Mouse (Mus musculus) G1E-ER4 (cell line): Measurements from ENCODE around the gene Dtx3. TPM values are rescaled to one million over a fixed set of nuclear protein-coding genes. Genes with fewer than 3 reads are reported as not detected.

Experiments used
- GATA1 ChIP-seq: IDR thresholded peaks from one replicate; pipeline ENCODE4 v1.8.0; 2012; ENCODE audit warnings: low read length, inconsistent platforms
- polyA plus RNA-seq: library from polyadenylated mRNA; stranded (reverse); fragments of >175 nt; gene quantifications from 2 replicates; pipeline ENCODE4 v1.2.3, GENCODE M21; 2012

Dtx3 gene
- polyA plus RNA-seq, 1 experiment, result 155 TPM

DNA sequence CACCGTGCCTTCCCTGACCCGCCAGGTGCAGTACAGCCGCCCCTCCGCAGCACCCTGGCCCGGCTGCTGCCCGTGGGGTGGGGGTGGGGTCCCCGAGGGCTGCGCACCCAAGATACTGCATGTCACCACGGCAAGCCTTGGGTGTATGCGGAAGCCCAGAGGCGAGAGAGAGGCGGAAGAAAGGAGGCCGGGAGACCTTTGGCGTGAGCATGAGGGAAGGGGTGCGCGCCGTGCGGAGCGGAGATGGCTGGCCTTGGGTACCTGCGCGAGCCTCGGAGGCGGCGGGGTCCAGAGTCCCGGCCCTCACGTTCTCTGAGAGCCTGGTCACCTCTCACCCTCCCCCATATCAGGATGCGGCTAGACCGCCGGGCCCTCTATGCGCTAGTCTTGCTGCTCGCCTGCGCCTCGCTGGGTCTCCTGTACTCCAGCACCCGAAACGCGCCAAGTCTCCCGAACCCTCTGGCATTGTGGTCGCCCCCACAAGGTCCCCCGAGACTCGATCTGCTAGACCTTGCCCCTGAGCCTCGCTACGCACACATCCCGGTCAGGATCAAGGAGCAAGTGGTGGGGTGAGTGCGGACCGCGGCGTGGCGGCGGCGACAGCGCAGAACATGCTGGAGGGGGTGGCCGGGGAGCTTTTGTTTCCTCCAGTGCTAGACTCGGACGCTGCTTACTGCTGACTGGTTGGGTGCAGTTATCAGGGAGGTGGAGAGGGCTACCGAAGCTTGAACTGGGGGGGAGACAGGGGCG, 29.7 kb downstream of the Dtx3 start:
- no peak for TF ChIP-seq GATA1

DNA sequence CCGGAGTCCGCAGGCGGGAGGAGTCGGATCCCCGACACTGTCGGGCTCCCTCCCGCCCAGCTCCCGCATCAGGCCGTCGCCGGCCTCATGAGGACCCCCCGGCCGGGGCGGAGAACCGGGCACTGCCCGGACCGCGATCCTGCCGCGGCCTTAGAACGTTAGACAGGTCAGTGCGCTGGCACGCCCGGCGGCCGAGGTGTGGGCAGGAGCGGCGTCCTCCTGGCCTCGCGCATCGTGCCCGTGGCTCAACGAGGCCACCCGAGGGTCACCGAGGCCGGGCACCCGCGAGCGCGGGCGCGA, 30.2 kb downstream of the Dtx3 start:
- TF ChIP-seq GATA1, result no peak

DNA sequence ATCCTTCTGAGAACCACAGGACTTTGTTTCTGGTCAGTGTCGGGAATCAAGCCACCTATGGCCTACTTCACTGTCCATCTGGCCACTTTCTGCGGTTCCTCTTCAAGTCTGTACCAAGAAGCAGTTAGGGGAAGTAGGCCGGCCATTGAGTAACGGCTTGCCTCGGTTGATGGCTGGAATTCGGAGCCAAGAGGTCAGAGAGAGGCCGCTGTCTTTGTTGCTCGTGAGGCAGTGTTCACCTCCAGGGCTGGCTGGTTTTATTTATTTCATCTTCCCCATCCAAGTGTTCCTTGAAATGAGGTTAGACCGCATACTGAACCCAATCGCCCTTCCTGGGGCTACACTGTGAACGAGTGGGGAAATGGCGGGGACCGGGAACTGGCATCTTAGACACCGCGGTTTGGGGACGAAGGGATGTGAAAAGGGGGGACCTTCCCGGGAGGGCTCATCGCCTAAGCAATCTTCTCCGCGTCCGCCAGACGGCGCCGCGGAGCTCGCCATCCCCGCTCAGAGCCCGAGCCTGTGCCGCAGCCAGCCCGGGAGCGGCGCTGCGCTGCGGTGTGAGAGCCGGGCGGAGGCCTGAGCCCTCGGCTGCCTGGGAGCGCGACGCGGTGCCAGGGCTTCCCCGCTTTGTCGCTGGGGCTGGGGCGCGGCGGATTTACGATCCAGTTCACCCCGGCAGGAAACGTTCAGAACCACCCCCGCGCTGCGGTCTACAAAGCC, 30.7 kb downstream of the Dtx3 start, which contains the start of gene B4galnt1:
Gene B4galnt1 (plus strand): TSS at position 595 of the 723 bp plus-strand sequence.
- TF ChIP-seq GATA1, result no peak

DNA sequence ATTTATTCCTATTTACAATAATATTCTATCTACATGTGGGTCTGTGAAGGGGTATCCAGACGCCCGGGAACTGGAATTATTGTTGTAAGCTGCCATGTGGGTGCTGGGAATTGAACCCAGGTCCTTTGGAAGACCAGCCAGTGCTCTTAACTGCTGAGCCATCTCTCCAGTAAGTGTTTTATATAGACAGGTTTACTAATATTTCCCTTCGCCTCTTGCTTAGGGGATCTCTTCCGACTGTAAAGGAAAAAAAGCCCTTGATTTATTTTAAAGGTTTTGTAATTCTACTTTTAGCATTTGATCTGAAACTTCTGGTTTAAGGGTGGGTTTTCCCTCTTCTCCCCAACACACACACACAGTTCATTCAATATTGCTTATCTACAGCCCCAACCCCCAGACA, 31.3 kb downstream of the Dtx3 start:
- TF ChIP-seq GATA1, result no peak

DNA sequence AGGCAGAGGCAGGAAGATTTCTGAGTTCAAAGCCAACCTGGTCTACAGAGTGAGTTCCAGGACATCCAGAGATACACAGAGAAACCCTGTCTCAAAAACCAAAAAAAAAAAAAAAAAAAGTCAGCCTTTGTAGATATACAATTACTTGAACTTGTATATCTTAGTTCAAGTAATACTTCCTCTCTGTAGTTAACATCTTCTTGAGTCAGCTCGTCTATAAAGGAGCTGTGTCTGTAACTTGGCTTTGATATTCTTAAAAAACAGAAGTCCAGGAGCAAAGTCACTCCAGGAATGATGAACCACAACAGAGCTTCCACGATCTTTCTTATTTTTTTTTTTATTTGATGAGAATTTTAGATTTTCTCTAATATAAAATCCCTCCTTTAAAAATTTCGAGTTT, 34.8 kb downstream of the Dtx3 start:
- TF ChIP-seq GATA1, result no peak

DNA sequence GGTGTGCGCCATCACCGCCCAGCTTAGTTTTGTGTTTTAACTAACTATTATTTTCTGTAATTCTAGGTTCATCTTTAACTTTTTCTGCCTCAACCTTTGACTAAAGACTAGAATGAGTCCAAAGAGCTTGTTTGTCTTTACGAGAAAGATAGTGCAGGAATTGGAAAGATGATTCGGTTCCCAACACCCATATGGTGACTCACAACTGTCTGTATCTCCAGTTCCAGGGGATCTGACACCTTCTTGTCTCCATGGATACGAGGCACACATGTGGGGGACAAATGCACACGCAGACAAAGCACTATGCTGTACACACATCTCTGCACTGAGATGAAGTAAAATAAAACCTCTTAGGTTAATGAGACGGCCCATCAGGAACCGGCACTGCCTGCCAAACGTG, 35.4 kb downstream of the Dtx3 start:
- TF ChIP-seq GATA1, result no peak

DNA sequence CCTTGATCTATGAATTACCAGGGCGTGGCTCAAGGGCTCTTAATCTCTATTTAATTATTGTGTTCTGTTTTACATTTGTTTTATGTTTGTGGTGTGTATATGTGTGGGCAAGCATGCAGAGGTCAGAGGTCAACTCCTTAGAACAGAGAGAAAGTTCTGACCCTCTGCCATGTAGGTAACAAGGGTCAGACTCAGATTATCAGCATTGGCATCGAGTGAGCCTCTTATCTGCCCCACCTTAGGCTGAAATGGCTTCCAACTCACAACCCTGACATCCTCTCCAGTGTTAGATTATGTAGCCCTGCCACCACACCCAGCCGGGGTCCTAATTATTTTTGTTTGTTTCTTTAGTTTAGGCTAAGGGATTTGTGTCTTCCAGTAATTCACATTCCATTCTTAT, 37.1 kb downstream of the Dtx3 start:
- no peak for TF ChIP-seq GATA1

DNA sequence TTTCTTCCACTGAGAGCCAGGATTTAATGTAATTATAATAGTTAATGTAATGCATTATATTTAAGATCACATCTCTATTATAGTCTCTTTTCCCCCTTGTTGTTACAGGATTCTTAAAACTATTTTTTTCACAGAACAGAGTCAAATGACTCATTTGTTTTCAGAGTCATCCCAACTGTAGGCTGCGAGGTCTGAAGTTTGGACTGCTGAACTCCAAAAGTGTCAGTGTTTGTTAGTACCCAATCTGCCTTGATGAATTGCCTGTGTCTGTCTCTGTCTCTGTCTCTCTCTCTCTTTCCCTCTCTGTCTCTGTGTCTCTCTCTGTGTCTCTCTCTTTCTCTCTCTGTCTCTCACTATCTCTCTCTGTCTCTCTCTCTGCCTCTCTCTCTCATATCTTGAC, 39.0 kb downstream of the Dtx3 start:
- no peak for TF ChIP-seq GATA1

DNA sequence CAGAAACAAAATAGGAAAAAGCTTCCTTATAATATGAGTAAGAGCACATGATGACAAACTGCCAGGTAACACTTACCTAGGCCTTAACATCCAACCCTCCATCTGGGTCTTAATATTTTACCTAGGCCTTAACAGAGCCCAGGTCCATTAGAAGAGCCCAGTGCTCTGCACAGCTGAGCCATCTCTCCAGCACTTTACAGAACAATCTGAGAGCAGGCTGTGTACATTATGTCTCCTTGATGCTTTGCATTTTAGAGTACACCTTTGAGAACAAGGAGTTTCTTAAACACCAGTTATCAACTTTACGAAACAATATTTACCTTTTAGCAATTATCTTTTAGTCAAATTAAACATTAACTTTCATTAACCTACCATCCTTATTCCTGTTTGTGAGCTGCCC, 39.4 kb downstream of the Dtx3 start:
- TF ChIP-seq GATA1, result no peak

DNA sequence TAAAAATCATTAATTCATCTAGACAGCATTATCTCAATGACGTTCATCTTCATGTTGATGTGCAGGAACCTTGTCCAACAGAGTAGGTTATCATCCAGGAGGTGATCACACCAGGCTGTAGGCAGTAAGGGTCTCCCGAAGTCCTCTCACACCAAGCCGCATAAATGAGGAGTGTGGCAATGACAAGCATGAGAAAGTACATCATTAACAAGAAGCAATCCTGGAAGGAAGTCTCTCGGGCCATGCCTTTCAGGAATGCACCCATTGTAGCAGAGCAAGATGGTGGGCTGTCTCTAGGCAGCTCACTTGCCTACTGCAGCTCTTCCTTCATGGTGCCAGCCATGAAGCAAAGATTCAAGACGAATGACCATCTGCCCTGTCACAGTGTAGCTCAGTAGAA, 40.9 kb downstream of the Dtx3 start:
- no peak for TF ChIP-seq GATA1

DNA sequence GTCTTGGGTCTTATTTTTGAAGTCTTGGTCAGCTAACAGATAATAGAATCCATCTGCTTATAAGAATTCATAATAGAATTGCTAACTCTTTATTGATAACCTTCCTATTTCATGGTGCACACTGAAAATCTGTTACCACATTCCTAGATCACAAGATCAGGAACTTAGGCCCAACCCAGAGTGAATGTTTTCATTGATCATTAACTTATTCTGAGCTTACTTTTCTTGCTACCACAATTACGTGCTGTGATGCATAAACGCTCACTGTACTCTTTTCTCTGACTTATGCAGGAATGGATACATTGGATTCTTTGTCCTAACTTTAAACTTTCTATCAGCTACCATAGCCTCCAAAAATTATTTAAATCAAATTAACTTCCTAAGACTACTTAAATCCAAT, 41.3 kb downstream of the Dtx3 start:
- TF ChIP-seq GATA1, result no peak

DNA sequence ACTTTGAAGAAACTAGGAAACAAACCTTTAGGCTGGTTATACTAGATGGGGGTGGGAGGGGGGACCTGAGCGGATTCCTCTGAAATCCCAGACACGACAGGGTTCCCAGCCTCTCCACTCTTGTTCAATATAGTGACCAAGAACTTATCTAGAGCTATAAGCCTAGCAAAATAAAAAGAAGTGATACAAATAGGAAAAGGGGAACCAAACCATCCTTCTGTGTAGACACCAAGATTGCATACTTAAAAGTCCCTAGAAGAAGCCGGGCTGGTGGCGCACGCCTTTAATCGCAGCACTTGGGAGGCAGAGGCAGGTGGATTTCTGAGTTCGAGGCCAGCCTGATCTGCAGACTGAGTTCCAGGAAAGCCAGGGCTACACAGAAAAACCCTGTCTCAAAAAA, 42.2 kb downstream of the Dtx3 start:
- no peak for TF ChIP-seq GATA1

DNA sequence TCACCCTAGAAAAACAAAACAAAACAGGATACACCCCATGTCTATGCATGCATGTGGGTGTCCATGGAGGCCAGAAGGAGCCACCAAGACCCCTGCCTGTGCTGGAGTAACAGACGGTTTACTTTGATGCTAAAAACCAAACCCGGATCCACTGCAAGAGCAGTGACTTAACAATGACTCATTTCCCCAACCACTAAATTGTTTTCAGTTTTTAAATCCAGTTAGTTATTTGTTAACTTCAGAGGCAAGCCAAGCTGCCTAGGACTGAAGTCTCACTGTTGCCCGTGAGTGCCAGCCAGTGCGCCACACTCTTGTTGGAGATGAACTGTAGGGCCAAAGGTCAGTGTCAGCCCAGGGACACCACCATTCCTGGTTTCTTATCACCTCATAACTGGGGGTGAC, 45.1 kb downstream of the Dtx3 start:
- TF ChIP-seq GATA1, result no peak

DNA sequence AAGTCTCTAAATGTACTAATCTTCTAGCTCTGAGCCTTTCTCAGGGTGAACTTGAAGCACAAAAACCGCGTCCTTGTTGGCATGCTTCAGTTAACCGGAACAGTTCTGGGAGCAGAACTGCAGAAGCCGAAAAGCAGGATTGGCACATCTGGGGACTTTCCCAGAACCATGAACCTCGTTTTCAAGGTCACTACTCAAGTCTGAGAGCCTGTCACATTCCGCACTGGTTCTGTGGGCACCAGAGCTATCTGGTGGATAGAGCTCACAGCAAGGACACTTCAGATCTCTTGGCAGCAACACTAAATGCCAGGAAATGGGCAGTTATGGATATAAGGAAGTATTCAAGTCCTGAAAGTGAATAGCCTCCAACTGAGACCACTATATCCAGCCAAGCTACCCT, 48.4 kb downstream of the Dtx3 start:
- TF ChIP-seq GATA1, result no peak

DNA sequence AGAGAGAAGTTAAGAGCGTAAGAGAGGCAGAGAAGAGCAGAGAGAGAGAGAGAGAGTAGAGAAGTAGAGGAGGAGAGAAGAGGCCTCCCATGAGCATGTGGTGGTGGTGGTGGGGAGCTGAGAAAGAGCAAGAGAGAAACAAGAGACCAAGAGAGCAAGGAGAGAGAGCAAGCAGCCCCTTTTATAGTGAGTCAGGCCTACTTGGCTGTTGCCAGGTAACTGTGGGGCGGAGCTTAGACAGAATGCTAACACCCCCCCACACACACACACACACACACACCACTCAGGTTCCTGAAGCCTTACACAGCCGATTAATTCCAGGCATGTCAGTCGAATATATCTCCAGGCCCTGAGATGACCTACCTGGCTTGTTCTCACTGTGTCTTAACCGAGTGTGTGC, 50.2 kb downstream of the Dtx3 start:
- TF ChIP-seq GATA1, result no peak

DNA sequence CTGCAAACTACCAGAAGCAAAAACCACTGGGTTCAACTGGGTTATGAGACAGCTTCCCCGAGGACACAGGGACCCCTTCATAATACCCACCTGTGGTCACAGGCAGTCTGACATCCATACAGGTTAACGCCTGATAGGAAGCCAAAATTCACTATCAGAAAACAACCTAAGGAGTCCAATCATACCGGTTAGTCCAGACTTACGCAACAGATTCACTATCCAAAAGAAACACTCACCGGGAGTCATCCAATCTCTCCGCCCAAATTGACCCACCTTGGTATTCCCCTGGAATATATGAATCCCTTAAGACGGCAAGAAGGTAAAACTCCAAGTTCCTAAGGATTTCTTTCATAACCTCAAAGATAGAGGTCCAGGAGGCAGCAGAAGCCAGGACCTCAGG, 51.0 kb downstream of the Dtx3 start:
- no peak for TF ChIP-seq GATA1

DNA sequence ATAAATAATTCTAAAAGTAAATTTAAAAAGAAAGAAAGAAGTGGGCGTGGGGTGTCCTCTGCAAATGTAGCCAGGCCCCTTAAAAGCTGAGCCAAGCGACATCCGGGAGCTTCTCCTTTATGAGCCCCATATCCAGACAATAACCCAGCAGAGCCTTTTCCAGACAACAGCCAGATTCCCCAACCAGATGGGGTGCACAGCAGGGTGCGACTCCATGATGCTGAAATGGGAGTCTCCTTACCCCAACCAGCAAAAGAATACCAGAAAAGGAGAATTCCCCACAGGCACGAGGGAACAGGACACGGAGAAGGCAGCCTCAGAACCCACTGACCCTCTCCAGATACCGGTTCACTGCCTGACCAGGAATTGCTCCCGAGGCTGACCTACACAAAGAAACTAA, 52.3 kb downstream of the Dtx3 start:
- TF ChIP-seq GATA1, result no peak
